Mouse (Mus musculus) spleen, adult 2 months (tissue): ENCODE results near the gene Spem1.

ENCODE experiments used
- CTCF ChIP-seq: fragments of 200-500 bp; IDR thresholded peaks from 2 replicates; pipeline ENCODE4 v1.5.1; 2011; ENCODE audit warnings: mild to moderate bottlenecking, inconsistent platforms; ENCODE audit not compliant: insufficient read depth, insufficient read length, insufficient replicate concordance; ENCODE audit errors: extremely low read depth
- POLR2A ChIP-seq: fragments of 200-500 bp; IDR thresholded peaks from 2 replicates; pipeline ENCODE4 v1.6.1; 2011; ENCODE audit warnings: low read depth, low read length, inconsistent platforms

DNA sequence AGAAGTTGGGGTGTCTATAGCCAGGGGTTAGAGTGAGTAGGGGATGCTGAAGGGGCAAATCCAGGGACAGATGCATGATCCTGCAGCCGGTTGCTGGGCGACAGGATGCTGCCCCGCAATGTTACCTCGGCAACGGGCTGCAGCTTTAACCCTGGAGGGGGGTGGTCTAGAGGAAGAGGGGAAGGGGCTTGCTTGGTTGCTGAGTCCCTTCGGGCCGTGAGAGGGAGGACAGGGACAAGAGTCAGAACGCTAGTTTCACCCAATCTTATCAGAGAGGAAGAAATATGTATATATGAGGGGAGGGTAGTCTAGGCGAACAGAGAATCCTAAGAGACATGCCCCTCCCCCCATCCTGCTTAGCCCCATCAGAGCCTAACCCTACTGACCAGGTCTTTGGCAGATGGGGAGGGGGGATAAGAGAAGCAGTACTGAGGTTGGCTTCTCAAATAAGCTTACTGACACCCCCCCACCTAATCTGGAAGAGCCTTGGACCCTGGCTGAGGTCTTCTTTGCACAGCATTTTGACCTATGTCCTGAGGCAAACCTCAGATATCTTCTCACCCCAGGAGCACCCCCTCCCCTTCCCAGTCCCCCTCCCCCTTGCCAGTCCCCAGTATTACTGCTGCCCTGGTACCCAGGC lies 13.5 kb upstream of the Spem1 start:
- TF ChIP-seq CTCF = no peak
- TF ChIP-seq POLR2A = no peak
